Mouse (Mus musculus) monocyte, adult 2 months (primary cell): Measurements from ENCODE around the gene B3glct.

Source experiments
- DNase-seq, 2 experiments: peaks; one replicate each; pipeline ENCODE4 v3.0.0; 2022; ENCODE audit warnings: low spot score in 2 of 2, low read depth in 1 of 2

The B3glct gene

DNA sequence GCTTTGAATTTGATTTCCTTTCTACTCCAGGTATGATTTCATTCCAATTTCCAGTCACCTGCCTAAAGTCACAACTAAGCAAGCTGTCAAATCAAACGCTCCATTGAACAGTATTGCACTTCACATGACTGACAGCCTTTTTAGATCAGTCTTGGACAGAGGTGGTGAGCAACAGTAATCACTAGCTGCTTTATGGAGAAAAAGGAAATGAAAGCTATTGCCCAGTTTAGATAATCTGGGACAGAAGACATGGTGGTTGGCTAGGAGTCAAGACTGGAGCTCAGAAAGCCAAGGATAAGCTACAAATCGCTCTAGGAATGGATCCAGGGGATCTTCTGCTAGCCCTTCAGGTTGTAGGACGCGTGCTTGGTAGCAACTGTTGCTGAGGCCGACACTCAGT, 14.6 kb upstream of the B3glct start:
- DNase-seq: no peak

GRCm38 (mm10) chr5:149677196-149677595, 834 bp upstream of the B3glct start:
- DNase-seq: no peak

GRCm38 (mm10) chr5:149678990-149679348, 939 bp downstream of the B3glct start:
- no peak for DNase-seq

DNA sequence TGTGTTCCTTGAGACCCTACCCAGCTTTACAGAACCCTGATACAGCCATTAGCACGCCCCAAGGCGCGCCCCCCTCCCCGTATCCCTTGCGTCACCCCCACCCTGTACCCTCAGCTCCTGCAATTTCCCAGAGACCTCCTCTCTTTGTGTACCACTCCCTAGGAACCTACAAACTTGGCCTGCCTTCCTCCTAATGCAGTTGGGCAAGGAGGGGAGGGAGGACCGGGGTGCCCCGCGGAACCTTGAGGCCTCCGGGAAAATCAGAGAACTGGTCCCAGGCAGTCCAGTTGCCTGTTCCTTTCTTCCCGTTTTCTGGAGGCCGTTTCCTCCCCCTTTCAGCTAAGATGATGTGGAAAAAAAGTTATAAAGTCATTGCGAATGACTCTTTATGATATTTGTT, 1.3 kb downstream of the B3glct start:
- DNase-seq: no peak

DNA sequence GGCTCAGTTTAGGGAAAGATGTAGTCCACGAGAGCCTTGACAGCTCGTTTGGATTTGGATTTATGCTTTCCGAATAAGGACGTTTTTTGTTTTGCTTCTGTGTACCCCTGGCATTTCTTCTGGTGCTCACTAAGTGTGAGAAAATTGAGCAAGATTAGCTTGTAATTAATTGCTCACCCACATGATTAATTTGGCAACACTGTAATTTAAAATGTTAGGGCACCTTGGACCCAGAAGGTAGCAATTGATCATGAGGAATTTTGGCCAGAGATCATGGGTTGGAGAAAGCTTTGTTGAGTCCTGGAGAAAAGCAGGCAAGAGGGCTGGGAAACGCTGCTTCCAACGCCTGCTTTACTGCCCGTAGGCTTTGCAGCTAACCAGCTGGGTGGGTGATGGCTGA, 1.9 kb downstream of the B3glct start:
- DNase-seq: no peak

GRCm38 (mm10) chr5:149680946-149681345, 2.9 kb downstream of the B3glct start:
- DNase-seq: no peak

DNA sequence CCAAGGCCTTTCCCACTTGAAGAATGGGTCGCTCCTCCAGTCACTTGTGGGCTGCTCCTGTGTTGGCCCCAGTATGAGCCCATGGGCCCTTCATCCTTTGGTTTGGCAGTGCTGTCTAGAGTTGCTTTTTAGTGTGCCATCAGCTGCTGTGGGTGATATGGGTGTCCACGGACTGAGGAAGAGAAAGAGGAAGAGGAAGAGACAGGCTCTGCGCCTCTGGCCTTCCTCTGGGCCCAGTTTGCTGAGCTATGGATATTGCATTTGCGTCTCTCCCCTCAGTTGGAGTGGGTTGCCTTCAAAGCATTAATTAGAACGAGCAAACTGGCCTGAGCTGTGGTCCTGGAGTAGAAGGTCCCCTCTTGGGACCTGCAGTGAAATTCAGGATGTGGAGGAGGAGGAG, 11.8 kb downstream of the B3glct start:
- DNase-seq: no peak

GRCm38 (mm10) chr5:149692548-149692947, 14.5 kb downstream of the B3glct start:
- no peak for DNase-seq

GRCm38 (mm10) chr5:149693200-149693599, 15.2 kb downstream of the B3glct start:
- no peak for DNase-seq

DNA sequence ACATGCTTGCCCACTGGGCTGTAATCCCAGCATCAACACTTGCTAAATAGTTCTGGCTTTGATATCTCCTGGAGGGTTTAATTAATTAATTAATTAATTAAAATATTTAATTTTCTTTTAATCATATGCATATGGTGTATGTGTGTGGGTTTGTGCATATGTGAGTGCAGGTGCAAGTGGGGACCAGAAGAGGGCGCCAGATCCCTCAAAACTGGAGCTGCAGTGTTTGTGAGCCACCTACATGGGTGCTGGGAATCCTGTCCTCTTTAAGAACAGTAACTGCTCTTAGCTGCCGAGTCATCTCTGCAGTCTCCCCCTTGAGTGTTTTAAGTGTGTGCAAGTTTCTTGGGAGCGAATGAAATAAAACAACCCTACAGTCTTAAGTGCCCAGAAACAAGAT, 15.9 kb downstream of the B3glct start:
- no peak for DNase-seq

DNA sequence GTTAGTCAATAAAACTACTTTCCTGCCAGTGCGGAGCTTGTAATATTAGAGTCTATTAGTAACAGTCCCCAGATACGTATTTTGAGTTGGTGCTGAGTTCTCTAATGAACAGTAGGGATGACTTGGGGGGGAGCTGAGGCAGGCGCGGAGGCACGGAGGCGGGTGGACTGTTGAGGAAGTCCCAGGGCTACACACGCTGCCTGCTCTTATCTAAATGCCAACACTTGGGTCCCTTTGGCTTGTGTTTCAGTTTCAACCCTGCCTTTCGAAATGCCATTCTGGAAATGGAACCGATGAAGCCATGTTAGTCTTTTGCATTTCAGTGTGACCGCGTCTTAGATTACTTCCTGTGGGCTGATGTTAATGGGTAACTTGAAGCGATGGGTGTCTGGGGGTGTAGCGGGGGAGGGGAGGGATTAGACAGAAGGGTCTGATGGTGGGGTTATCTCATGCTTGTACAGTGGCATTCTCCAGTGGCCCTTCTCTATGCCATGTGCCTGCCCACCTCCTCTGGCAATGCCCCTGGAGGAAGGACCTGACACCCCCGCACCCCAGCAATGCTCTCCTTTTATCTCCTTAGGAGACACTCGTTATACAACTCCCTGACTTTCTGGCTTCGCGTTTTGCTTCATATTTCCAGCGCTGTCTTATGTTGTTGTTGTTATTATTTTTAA, 17.2 kb downstream of the B3glct start:
- no peak for DNase-seq

DNA sequence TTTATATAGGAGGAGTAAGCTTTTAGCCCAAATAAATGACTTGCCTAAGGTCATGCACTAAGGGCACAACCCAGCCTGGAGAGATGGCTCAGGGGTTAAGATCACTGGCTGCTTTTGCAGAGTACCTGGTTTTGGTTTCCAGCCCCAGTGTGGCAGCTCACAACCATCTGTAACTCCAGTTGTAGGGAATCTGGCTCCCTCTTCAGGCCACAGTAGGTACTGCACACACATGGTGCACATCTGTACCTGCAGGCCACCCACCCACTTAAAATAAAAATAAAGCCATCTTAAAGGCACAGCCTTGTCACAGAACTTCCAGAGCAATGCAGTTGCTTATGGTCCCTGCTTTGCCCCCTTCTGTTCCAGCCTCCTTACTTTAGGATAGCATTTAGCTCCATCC, 24.7 kb downstream of the B3glct start:
- no peak for DNase-seq

DNA sequence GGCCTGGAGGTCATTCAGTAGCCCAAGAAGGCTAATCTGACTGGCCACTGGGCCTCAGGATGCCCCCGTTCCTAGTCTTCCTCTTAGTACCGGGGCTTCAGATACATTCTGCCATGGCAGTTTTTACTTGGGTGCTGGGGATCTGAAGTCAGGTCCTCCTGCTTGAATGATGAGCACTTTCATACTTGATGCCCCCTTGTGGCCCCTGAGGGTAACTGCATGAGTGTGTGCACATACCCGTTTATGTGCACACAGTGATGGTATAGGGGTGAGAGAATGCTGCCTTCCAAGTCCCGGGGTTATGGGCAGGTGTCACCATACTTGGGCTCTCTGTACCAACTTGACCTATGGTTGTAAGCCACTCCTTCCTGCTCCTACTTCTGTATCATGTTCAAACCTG, 33.5 kb downstream of the B3glct start:
- no peak for DNase-seq

DNA sequence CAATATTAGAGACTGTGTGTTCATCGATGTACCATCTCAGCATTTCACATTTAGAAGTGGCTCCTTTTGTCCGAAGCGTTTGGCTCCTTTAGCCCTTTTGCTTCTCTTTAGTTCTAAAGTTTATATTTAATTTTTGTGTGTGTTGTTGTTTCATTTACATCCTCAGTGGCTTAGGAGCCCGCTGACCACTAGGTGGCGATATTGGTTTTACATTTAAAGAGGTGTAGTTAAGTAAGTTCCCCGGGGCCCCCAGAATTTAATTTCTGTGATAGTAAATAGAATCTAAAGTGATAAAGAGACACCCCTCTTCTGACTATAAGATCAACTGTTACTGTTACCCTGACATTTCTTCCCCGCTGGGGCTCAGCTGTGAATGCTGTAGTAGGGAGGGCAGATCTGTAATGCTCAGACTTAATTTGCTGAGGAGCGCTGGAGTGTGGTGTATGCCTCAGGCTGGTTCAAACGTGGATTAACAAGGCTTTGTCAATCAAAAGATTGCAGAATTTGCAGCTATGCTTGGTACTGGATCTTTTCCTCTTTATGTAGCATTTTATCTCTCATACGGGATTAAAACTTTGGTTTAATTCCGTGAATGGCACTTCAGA, 35.2 kb downstream of the B3glct start:
- no peak for DNase-seq

- no peak for DNase-seq
Observed at GRCm38 (mm10) chr5:149713834-149714233, 35.8 kb downstream of the B3glct start.

- DNase-seq: no peak
Observed at GRCm38 (mm10) chr5:149715571-149716328, 37.7 kb downstream of the B3glct start.

DNA sequence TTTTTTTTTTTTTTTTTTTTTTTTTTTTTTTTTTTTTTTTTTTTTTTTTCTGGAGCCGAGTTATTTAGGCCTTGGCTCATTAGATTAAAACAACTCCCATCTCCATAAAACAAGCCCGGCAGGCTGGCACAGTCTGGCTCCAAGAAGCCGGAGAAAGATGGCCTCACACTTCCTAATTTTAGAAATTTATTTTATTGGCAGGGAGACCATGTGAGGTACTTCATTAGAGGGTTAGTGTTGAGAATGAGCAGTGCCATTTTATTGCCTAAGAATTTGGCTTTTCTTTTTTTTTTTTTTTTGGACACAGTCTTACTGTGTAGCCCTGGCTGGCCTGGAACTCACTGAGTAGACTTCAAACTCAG, 38.3 kb downstream of the B3glct start:
- no peak for DNase-seq

DNA sequence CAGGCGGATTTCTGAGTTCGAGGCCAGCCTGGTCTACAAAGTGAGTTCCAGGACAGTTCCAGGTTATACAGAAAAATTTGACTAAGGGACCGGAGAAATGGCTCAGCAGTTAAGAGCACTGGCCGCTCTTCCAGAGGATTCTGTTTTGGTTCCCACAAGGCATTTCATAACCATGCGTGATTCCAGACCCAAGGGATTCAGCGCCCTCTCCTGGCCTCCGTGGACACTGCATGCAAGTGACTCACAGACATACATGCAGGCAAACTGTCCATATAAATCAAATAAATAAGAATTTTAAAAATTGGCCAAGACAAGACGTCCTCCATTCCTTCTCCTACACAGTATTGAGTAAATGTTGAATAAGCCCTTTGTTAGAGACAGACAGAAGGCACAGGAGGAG, 53.7 kb downstream of the B3glct start:
- no peak for DNase-seq

GRCm38 (mm10) chr5:149737210-149737609, 59.2 kb downstream of the B3glct start:
- DNase-seq: no peak

DNA sequence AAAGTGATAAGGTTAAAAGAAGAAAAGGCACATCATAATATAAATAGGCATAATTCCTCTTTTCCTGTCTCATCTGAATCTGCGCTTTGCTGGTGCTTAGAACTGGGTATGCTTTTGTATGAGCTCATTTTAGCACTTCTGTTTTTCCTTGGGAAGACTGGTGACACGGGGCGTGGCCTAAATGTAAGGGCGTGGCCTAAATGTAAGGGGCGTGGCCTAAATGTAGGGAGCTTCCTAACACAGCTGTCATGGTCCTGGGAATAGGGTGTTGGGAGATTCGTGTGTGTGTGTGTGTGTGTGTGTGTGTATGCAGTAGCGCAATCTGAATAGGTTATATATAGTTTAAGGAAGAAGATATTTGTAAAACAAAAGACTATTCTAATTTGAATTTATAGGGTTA, 62.1 kb downstream of the B3glct start:
- no peak for DNase-seq

GRCm38 (mm10) chr5:149740703-149741102, 62.7 kb downstream of the B3glct start:
- DNase-seq: no peak

DNA sequence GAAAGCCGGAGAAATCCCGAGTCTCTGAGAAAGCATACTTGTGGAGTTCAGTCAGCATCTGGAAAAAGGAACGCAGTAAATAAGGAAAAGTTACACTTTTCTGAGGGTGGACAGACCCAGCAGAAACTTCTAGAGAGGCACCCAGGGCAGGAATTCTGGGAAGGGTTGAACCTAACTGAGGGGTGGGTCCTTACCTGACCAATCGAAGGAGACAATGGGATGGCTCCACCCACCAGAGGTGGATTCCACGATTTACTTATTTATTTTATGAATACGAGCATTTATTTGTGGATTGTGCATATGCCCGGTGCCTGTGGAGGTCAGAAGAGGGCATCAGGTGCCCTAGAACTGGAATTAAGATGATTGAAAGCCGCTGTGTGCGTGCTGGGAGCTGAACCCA, 64.3 kb downstream of the B3glct start:
- DNase-seq: no peak

DNA sequence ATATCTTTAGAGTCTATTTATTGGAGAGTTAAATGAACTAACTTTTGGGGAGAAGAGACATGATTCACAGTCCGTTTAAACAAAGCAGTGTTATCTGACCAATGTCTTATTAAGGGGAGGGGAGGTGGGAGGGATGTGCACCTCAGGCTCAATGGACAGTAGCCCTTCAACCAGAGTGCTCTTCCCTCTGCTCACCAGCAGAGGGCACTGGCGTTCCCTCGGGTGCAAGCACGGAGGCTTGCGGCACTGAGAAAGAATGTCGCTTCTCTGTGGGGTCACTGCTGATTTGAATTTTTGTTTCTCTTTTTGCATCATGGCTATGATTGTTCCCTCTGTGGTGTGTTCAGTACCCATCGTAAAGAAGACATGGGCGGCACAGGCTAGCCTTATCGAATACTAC, 67.0 kb downstream of the B3glct start:
- DNase-seq: no peak
